Comparison of ENCODE assay signal across 14 mouse cellular contexts in the genomic region with DNA sequence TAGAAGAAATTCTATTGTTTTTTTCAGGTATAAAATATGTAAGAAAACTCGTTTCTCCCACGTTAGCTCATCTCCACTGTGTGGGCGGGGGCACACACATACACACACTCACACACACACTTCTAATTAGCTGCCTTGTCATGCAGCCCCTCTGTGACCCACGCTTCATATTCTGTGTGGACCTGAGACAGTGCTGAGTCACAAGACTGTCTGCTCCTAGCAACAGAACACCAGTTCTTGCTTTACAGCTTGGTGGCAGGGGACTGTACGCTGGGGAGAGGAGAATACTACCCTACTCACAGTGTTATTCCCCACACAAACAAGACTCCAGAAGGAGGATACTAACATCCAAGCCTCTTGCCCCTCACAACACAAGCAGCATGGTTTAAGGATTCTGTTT.
"Had no signal": no experiment of that assay in that cellular context is flagged by ENCODE, and none has a peak within 500 bp of the region (broad histone marks: within the 10 kb centered on the region; RNA-seq: fewer than 3 reads in every experiment).

No protein-coding gene starts in this region.

- H3K4me3 ChIP-seq: limb, embryonic 12.5 days; lung, embryonic 15.5 days; megakaryocyte, embryonic 14.5 days; midbrain, embryonic 13.5 days had no signal

- ATAC-seq: midbrain, embryonic 13.5 days had no signal

- H3K36me3 ChIP-seq: limb, embryonic 12.5 days; lung, embryonic 15.5 days; midbrain, embryonic 13.5 days had no signal

- DNase-seq: kidney, adult 11 months; kidney, adult 9 months; kidney, postnatal 4 days; lung, postnatal 14 days; right cerebral cortex, adult 18-20 months; right cerebral cortex, postnatal 25 days; thymus, adult 18-20 months; thymus, postnatal 14 days had no signal

- H3K27ac ChIP-seq: kidney, postnatal 0 days; limb, embryonic 12.5 days; lung, embryonic 15.5 days; macrophage; midbrain, embryonic 13.5 days had no signal

- H3K9ac ChIP-seq: limb, embryonic 12.5 days; lung, embryonic 15.5 days; midbrain, embryonic 13.5 days had no signal

- H3K27me3 ChIP-seq: lung, embryonic 15.5 days had no signal

- H3K4me2 ChIP-seq: limb, embryonic 12.5 days; lung, embryonic 15.5 days; midbrain, embryonic 13.5 days had no signal

- H3K9me3 ChIP-seq: limb, embryonic 12.5 days; lung, embryonic 15.5 days; megakaryocyte, embryonic 14.5 days; midbrain, embryonic 13.5 days had no signal
